Comparison of ENCODE assay signal across 8 mouse cellular contexts in the genomic region with DNA sequence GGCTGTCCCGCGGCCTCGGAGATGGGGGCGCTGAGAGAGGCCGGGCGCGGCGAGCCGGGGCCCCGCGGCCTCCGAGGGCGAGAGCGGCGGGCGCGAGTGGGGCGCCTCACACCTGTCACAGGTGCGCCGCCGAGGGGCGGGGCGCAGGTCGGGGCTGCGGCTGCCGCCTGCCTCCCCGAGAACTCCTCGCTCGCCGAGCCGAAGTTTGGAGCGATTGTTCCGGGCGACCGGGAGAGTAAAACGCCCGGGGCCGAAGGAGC. TPM values are rescaled to one million over a fixed set of nuclear protein-coding genes. Genes with fewer than 3 reads are reported as not detected.
DNase-seq lines count a peak whose midpoint lies in the region; ATAC-seq and TF ChIP-seq lines count a peak whose summit lies in the region.

No protein-coding gene starts in this region.

- peak overlapping the region; percentile 97 for H3K9ac ChIP-seq in heart, embryonic 13.5 days
- peak overlapping the region; percentile 90 for H3K9ac ChIP-seq in ES-Bruce4 (ENCODE audit: low read depth, poor library complexity, severe bottlenecking)
- peak overlapping the region; percentile 93 for H3K9ac ChIP-seq in liver, postnatal 0 days (replicated peaks)

- peak overlapping the region; percentile 85 for H3K4me2 ChIP-seq in heart, embryonic 13.5 days
- H3K4me2 ChIP-seq in liver, postnatal 0 days (ENCODE audit: low read depth, low read length) = peak overlapping the region; percentile 97

- no peak for TF ChIP-seq POLR2A in ES-Bruce4 (IDR thresholded peaks at IDR 0.05; ENCODE audit: insufficient read depth, low read length)

- peak overlapping the region; percentile 95 for H3K27ac ChIP-seq in heart, embryonic 13.5 days (replicated peaks)
- H3K27ac ChIP-seq in ES-Bruce4 (ENCODE audit: insufficient read depth, low read length) = no peak overlapping the region
- peak overlapping the region; percentile 96 for H3K27ac ChIP-seq in hindbrain, embryonic 10.5 days
- H3K27ac ChIP-seq in liver, postnatal 0 days (ENCODE audit: low read depth) = peak overlapping the region; percentile 94

- H3K4me3 ChIP-seq in heart, embryonic 13.5 days = peak overlapping the region; percentile 98
- peak overlapping the region; percentile 68 for H3K4me3 ChIP-seq in ES-Bruce4 (ENCODE audit: low read depth, low read length)
- H3K4me3 ChIP-seq in hindbrain, embryonic 10.5 days = peak overlapping the region; percentile 93
- peak overlapping the region; percentile 90 for H3K4me3 ChIP-seq in liver, postnatal 0 days (ENCODE audit: low read depth, low read length)

- H3K36me3 ChIP-seq in heart, embryonic 13.5 days = no peaks in the 10 kb centered on the region
- no peaks in the 10 kb centered on the region for H3K36me3 ChIP-seq in ES-Bruce4 (ENCODE audit: control insufficient read depth, insufficient read depth, low read length, poor library complexity, severe bottlenecking)
- no peaks in the 10 kb centered on the region for H3K36me3 ChIP-seq in hindbrain, embryonic 10.5 days
- H3K36me3 ChIP-seq in liver, postnatal 0 days (replicated peaks; ENCODE audit: insufficient read depth, low read length) = no peaks in the 10 kb centered on the region

- no peaks in the 10 kb centered on the region for H3K27me3 ChIP-seq in heart, embryonic 13.5 days (replicated peaks)
- peaks cover 9% of the 10 kb centered on the region for H3K27me3 ChIP-seq in ES-Bruce4 (ENCODE audit: control insufficient read depth, insufficient read depth, low read length, poor library complexity, severe bottlenecking)
- no peaks in the 10 kb centered on the region for H3K27me3 ChIP-seq in hindbrain, embryonic 10.5 days (ENCODE audit: insufficient read depth, poor library complexity, severe bottlenecking)
- H3K27me3 ChIP-seq in liver, postnatal 0 days (ENCODE audit: insufficient read depth, low read length) = no peaks in the 10 kb centered on the region

- no peak for TF ChIP-seq EP300 in ES-Bruce4 (IDR thresholded peaks at IDR 0.05; ENCODE audit: insufficient read depth, low read depth, low read length)
- no peak for TF ChIP-seq EP300 in liver, postnatal 0 days (IDR thresholded peaks at IDR 0.05; ENCODE audit: low read depth)

- no peak for TF ChIP-seq CTCF in ES-Bruce4 (IDR thresholded peaks at IDR 0.05; ENCODE audit: low read depth, low read length)
- no peak for TF ChIP-seq CTCF in liver, postnatal 0 days (IDR thresholded peaks at IDR 0.05; ENCODE audit: low read depth)

- no peak; the same call in 1 of the 2 replicates for ATAC-seq in heart, embryonic 13.5 days (ENCODE audit: extremely low read depth, insufficient number of reproducible peaks, low FRiP score, low TSS enrichment)
- no peak for ATAC-seq in liver, postnatal 0 days
- no peak for ATAC-seq in monocyte, adult 5-6 weeks (replicated peaks; ENCODE audit: insufficient number of reproducible peaks, low FRiP score, low TSS enrichment, poor library complexity, severe bottlenecking)

- H3K9me3 ChIP-seq in heart, embryonic 13.5 days = no peaks in the 10 kb centered on the region
- H3K9me3 ChIP-seq in ES-Bruce4 (replicated peaks; ENCODE audit: control insufficient read depth, insufficient read depth, low read length, poor library complexity, severe bottlenecking) = no peaks in the 10 kb centered on the region
- no peaks in the 10 kb centered on the region for H3K9me3 ChIP-seq in hindbrain, embryonic 10.5 days
- H3K9me3 ChIP-seq in liver, postnatal 0 days (ENCODE audit: low read length) = no peaks in the 10 kb centered on the region

- H3K4me1 ChIP-seq in heart, embryonic 13.5 days = peaks cover 28% of the 10 kb centered on the region
- no peaks in the 10 kb centered on the region for H3K4me1 ChIP-seq in ES-Bruce4 (ENCODE audit: control insufficient read depth, insufficient read depth, low read length)
- H3K4me1 ChIP-seq in hindbrain, embryonic 10.5 days (replicated peaks) = peaks cover 28% of the 10 kb centered on the region
- peaks cover 12% of the 10 kb centered on the region for H3K4me1 ChIP-seq in liver, postnatal 0 days (ENCODE audit: insufficient read depth)

- intact Hi-C loops in heart, postnatal 25 days (cut with DNase I) = loop anchor here (1.0 to 10.0 kb wide), 4 partner anchors 93 to 213 kb away; no protein-coding TSS in a partner anchor

- DNase-seq in heart, postnatal 25 days (ENCODE audit: low spot score) = no peak
- DNase-seq in hindbrain, embryonic 10.5 days (ENCODE audit: low spot score) = no peak
- no peak for DNase-seq in liver, postnatal 0 days
- DNase-seq in right cerebral cortex, postnatal 14 days = no peak
- no peak for DNase-seq in thymus, postnatal 36 days

- under 1% methylated on average over 35 of the region's 38 CpGs for WGBS in heart, embryonic 13.5 days
- WGBS in hindbrain, embryonic 10.5 days = under 1% methylated on average over 38 of the region's 38 CpGs
- WGBS in liver, postnatal 0 days (ENCODE audit: insufficient replicate concordance) = 1% methylated on average over 33 of the region's 38 CpGs

RNA-seq across cellular contexts. Expression of a gene that starts 0.5 kb away (rescaled TPM):
- polyA plus RNA-seq in heart, embryonic 13.5 days (2015; fragmentation: Nextera tagmentation; extraction: Ambion mirVana) = 7.1 and 7.4 TPM in 2 replicates
- 10 to 100 TPM; 17.4 to 18.2 TPM for total RNA-seq in heart, postnatal 25 days (2021)
- polyA plus RNA-seq in ES-Bruce4 (2011; ENCODE audit: insufficient read depth, insufficient read length, low read depth, missing spikeins) = 2.6 and 3.5 TPM in 2 replicates
- polyA plus RNA-seq in hindbrain, embryonic 10.5 days (2016; fragmentation: Nextera tagmentation; extraction: Ambion mirVana) = 8.0 and 10.6 TPM in 2 replicates
- 1.0 and 1.5 TPM in 2 replicates for polyA plus RNA-seq in liver, postnatal 0 days (2015; fragmentation: Nextera tagmentation; extraction: Ambion mirVana)
- 41.6 to 52.5 TPM (median 41.9 TPM) in 3 replicates for total RNA-seq in monocyte, adult 5-6 weeks (2017)
